Mouse (Mus musculus): ENCODE data around the gene Kansl1. TPM values are rescaled to one million over a fixed set of nuclear protein-coding genes. Genes with fewer than 3 reads are reported as not detected.

Kansl1 gene
- polyA plus RNA-seq, 1 experiment from 2014 or later, result 25.5 TPM

GRCm38 (mm10) chr11:104362704-104363103 is 106.0 kb downstream of the Kansl1 start:
- 96% methylated on average over 1 of the region's 1 CpGs for WGBS
- Histone ChIP-seq H3K4me1 (no peaks in the 10 kb centered on the region), H3K27me3 (no peaks in the 10 kb centered on the region), H3K27ac (replicated peaks) (no peak overlapping the region), H3K4me2 (replicated peaks) (no peak overlapping the region), H3K9ac (no peak overlapping the region), H3K36me3 (no peaks in the 10 kb centered on the region), H3K4me3 (replicated peaks) (no peak overlapping the region), H3K9me3 (replicated peaks) (no peaks in the 10 kb centered on the region)
- ATAC-seq (ENCODE audit: insufficient number of reproducible peaks, low FRiP score, low TSS enrichment, low read depth), result no peak

- Histone ChIP-seq H3K27me3 (no peaks in the 10 kb centered on the region), H3K27ac (replicated peaks) (no peak overlapping the region), H3K4me1 (no peaks in the 10 kb centered on the region), H3K9me3 (replicated peaks) (no peaks in the 10 kb centered on the region), H3K4me3 (replicated peaks) (no peak overlapping the region), H3K36me3 (peaks cover 1% of the 10 kb centered on the region; the same call in 1 of the 2 replicates), H3K9ac (no peak overlapping the region), H3K4me2 (replicated peaks) (no peak overlapping the region)
- ATAC-seq (ENCODE audit: insufficient number of reproducible peaks, low FRiP score, low TSS enrichment, low read depth), result no peak; the same call in 1 of the 2 replicates
- 38% methylated on average over 2 of the region's 2 CpGs for WGBS
Measured at GRCm38 (mm10) chr11:104361790-104362189, 106.9 kb downstream of the Kansl1 start.

- H3K4me3 ChIP-seq (replicated peaks), result no peak overlapping the region
- ATAC-seq (ENCODE audit: insufficient number of reproducible peaks, low FRiP score, low TSS enrichment, low read depth), result no peak
- no peak overlapping the region for H3K4me2 ChIP-seq (replicated peaks)
- H3K9ac ChIP-seq, result no peak overlapping the region
- H3K36me3 ChIP-seq, result peaks cover 68% of the 10 kb centered on the region
- WGBS, result 82% methylated on average over 3 of the region's 3 CpGs
- no peak overlapping the region for H3K27ac ChIP-seq (replicated peaks)
- H3K27me3 ChIP-seq, result no peaks in the 10 kb centered on the region
- H3K9me3 ChIP-seq (replicated peaks), result no peaks in the 10 kb centered on the region
- no peaks in the 10 kb centered on the region for H3K4me1 ChIP-seq
Measured at GRCm38 (mm10) chr11:104346931-104347330, 121.7 kb downstream of the Kansl1 start.

- H3K9me3 ChIP-seq (replicated peaks), result no peaks in the 10 kb centered on the region
- no peak overlapping the region for H3K4me2 ChIP-seq (replicated peaks)
- H3K36me3 ChIP-seq, result peaks cover 75% of the 10 kb centered on the region
- no peaks in the 10 kb centered on the region for H3K27me3 ChIP-seq
- ATAC-seq (ENCODE audit: insufficient number of reproducible peaks, low FRiP score, low TSS enrichment, low read depth), result no peak
- 89% methylated on average over 13 of the region's 13 CpGs for WGBS
- no peak overlapping the region for H3K27ac ChIP-seq (replicated peaks)
- H3K4me3 ChIP-seq (replicated peaks), result no peak overlapping the region
- H3K4me1 ChIP-seq, result no peaks in the 10 kb centered on the region
- no peak overlapping the region for H3K9ac ChIP-seq
Measured at GRCm38 (mm10) chr11:104334946-104335345, 133.7 kb downstream of the Kansl1 start.

- no peak for ATAC-seq (ENCODE audit: insufficient number of reproducible peaks, low FRiP score, low TSS enrichment, low read depth)
- H3K27ac ChIP-seq (replicated peaks), result no peak overlapping the region
- H3K27me3 ChIP-seq, result no peaks in the 10 kb centered on the region
- 82% methylated on average over 5 of the region's 5 CpGs for WGBS
- no peak overlapping the region for H3K4me3 ChIP-seq (replicated peaks)
- H3K4me1 ChIP-seq, result no peaks in the 10 kb centered on the region
- no peaks in the 10 kb centered on the region for H3K9me3 ChIP-seq (replicated peaks)
- H3K36me3 ChIP-seq, result peaks cover 69% of the 10 kb centered on the region
- no peak overlapping the region for H3K9ac ChIP-seq
- no peak overlapping the region for H3K4me2 ChIP-seq (replicated peaks)
Measured at GRCm38 (mm10) chr11:104334115-104334514, 134.5 kb downstream of the Kansl1 start.

- Histone ChIP-seq H3K9me3 (replicated peaks) (no peaks in the 10 kb centered on the region), H3K9ac (no peak overlapping the region), H3K36me3 (peaks cover 49% of the 10 kb centered on the region), H3K4me1 (no peaks in the 10 kb centered on the region), H3K27ac (replicated peaks) (no peak overlapping the region), H3K27me3 (no peaks in the 10 kb centered on the region), H3K4me2 (replicated peaks) (no peak overlapping the region), H3K4me3 (replicated peaks) (no peak overlapping the region)
- 83% methylated on average over 5 of the region's 5 CpGs for WGBS
- no peak for ATAC-seq (ENCODE audit: insufficient number of reproducible peaks, low FRiP score, low TSS enrichment, low read depth)
Measured at GRCm38 (mm10) chr11:104332105-104332504, 136.6 kb downstream of the Kansl1 start.

- H3K4me1 ChIP-seq, result no peaks in the 10 kb centered on the region
- H3K9ac ChIP-seq, result no peak overlapping the region
- ATAC-seq (ENCODE audit: insufficient number of reproducible peaks, low FRiP score, low TSS enrichment, low read depth), result no peak
- peaks cover 44% of the 10 kb centered on the region for H3K36me3 ChIP-seq
- H3K27ac ChIP-seq (replicated peaks), result no peak overlapping the region
- no peaks in the 10 kb centered on the region for H3K9me3 ChIP-seq (replicated peaks)
- 91% methylated on average over 3 of the region's 3 CpGs for WGBS
- no peak overlapping the region for H3K4me3 ChIP-seq (replicated peaks)
- no peaks in the 10 kb centered on the region for H3K27me3 ChIP-seq
- H3K4me2 ChIP-seq (replicated peaks), result no peak overlapping the region
Measured at GRCm38 (mm10) chr11:104331208-104331607, 137.5 kb downstream of the Kansl1 start.

- H3K9me3 ChIP-seq (replicated peaks), result no peaks in the 10 kb centered on the region
- H3K4me1 ChIP-seq, result no peaks in the 10 kb centered on the region
- no peak overlapping the region for H3K4me2 ChIP-seq (replicated peaks)
- ATAC-seq (ENCODE audit: insufficient number of reproducible peaks, low FRiP score, low TSS enrichment, low read depth), result no peak
- H3K9ac ChIP-seq, result no peak overlapping the region
- peaks cover 34% of the 10 kb centered on the region for H3K36me3 ChIP-seq
- H3K27ac ChIP-seq (replicated peaks), result no peak overlapping the region
- no peaks in the 10 kb centered on the region for H3K27me3 ChIP-seq
- 79% methylated on average over 4 of the region's 4 CpGs for WGBS
- no peak overlapping the region for H3K4me3 ChIP-seq (replicated peaks)
Measured at GRCm38 (mm10) chr11:104330151-104330550, 138.5 kb downstream of the Kansl1 start.

- Histone ChIP-seq H3K36me3 (peaks cover 26% of the 10 kb centered on the region), H3K27me3 (no peaks in the 10 kb centered on the region), H3K9me3 (replicated peaks) (no peaks in the 10 kb centered on the region), H3K4me3 (replicated peaks) (no peak overlapping the region), H3K4me1 (no peaks in the 10 kb centered on the region), H3K4me2 (replicated peaks) (no peak overlapping the region), H3K9ac (no peak overlapping the region), H3K27ac (replicated peaks) (no peak overlapping the region)
- ATAC-seq (ENCODE audit: insufficient number of reproducible peaks, low FRiP score, low TSS enrichment, low read depth), result no peak
- 83% methylated on average over 11 of the region's 11 CpGs for whole genome bisulfite sequencing
Measured at GRCm38 (mm10) chr11:104329185-104329926, 139.3 kb downstream of the Kansl1 start.

GRCm38 (mm10) chr11:104327946-104328345 is 140.7 kb downstream of the Kansl1 start:
- 89% methylated on average over 6 of the region's 6 CpGs for WGBS
- no peak overlapping the region for H3K27ac ChIP-seq (replicated peaks)
- H3K4me1 ChIP-seq, result no peaks in the 10 kb centered on the region
- H3K4me2 ChIP-seq (replicated peaks), result no peak overlapping the region
- peaks cover 16% of the 10 kb centered on the region for H3K36me3 ChIP-seq
- H3K9me3 ChIP-seq (replicated peaks), result no peaks in the 10 kb centered on the region
- no peak overlapping the region for H3K9ac ChIP-seq
- no peak for ATAC-seq (ENCODE audit: insufficient number of reproducible peaks, low FRiP score, low TSS enrichment, low read depth)
- no peak overlapping the region for H3K4me3 ChIP-seq (replicated peaks)
- no peaks in the 10 kb centered on the region for H3K27me3 ChIP-seq

- H3K36me3 ChIP-seq, result peaks cover 11% of the 10 kb centered on the region
- no peak overlapping the region for H3K4me3 ChIP-seq (replicated peaks)
- ATAC-seq (ENCODE audit: insufficient number of reproducible peaks, low FRiP score, low TSS enrichment, low read depth), result no peak
- no peaks in the 10 kb centered on the region for H3K4me1 ChIP-seq
- 100% methylated on average over 1 of the region's 1 CpGs for WGBS
- no peaks in the 10 kb centered on the region for H3K27me3 ChIP-seq
- H3K4me2 ChIP-seq (replicated peaks), result no peak overlapping the region
- H3K9ac ChIP-seq, result no peak overlapping the region
- no peak overlapping the region for H3K27ac ChIP-seq (replicated peaks)
- no peaks in the 10 kb centered on the region for H3K9me3 ChIP-seq (replicated peaks)
Measured at GRCm38 (mm10) chr11:104327462-104327861, 141.2 kb downstream of the Kansl1 start.

GRCm38 (mm10) chr11:104322142-104322541 is 146.5 kb downstream of the Kansl1 start:
- Histone ChIP-seq H3K4me2 (replicated peaks) (no peak overlapping the region), H3K9me3 (replicated peaks) (no peaks in the 10 kb centered on the region), H3K27me3 (no peaks in the 10 kb centered on the region), H3K4me1 (peaks cover 9% of the 10 kb centered on the region), H3K36me3 (no peaks in the 10 kb centered on the region), H3K9ac (no peak overlapping the region), H3K27ac (replicated peaks) (no peak overlapping the region), H3K4me3 (replicated peaks) (no peak overlapping the region)
- ATAC-seq (ENCODE audit: insufficient number of reproducible peaks, low FRiP score, low TSS enrichment, low read depth), result no peak
- WGBS, result 30% methylated on average over 4 of the region's 4 CpGs

Data from embryonic facial prominence, embryonic 15.5 days (tissue).